Mouse (Mus musculus) Patski (cell line): ENCODE data around the gene Gm21983. TPM values are rescaled to one million over a fixed set of nuclear protein-coding genes. Genes with fewer than 3 reads are reported as not detected.

Experiments used
- ATAC-seq: fragments of 100-300 bp; one replicate; pipeline ENCODE4 v1.8.0; 2021
- CTCF ChIA-PET: fragments of 350-600 bp; sonication (Branson Sonifier 250); formaldehyde crosslinking; loops from one replicate; lab custom pipeline; 2022; ENCODE audit warnings: inconsistent platforms; lab: Charles Lee
- POLR2A ChIA-PET: fragments of 350-600 bp; sonication (Branson Sonifier 250); formaldehyde crosslinking; loops from one replicate; lab custom pipeline; 2022; ENCODE audit warnings: antibody characterized with exemption, inconsistent platforms; lab: Charles Lee
- DNase-seq: peaks from one replicate; pipeline ENCODE4 v3.0.0-alpha.2; 2011; ENCODE audit warnings: low read depth, low spot score
- H3K27me3 ChIP-seq: fragments of 371-371 bp; one replicate; pipeline ENCODE4 v1.5.1; 2021
- CTCF ChIP-seq: fragments of 100-300 bp; IDR thresholded peaks from one replicate; pipeline ENCODE4 v1.5.1; 2021
- in situ Hi-C: fragments of 300-500 bp; cut with MboI; formaldehyde crosslinking; loops from 3 replicates; pipeline ENCODE4 v1.11.1; 2018; ENCODE audit warnings: low pct_unique_long_range_greater_than_20kb, mixed read lengths
- polyA plus RNA-seq: library from polyadenylated mRNA; unstranded; gene quantifications from one replicate; pipeline ENCODE4 v1.2.3, GENCODE M21; 2021

Gene Gm21983
- polyA plus RNA-seq, 1 experiment from 2014 or later = not detected

DNA sequence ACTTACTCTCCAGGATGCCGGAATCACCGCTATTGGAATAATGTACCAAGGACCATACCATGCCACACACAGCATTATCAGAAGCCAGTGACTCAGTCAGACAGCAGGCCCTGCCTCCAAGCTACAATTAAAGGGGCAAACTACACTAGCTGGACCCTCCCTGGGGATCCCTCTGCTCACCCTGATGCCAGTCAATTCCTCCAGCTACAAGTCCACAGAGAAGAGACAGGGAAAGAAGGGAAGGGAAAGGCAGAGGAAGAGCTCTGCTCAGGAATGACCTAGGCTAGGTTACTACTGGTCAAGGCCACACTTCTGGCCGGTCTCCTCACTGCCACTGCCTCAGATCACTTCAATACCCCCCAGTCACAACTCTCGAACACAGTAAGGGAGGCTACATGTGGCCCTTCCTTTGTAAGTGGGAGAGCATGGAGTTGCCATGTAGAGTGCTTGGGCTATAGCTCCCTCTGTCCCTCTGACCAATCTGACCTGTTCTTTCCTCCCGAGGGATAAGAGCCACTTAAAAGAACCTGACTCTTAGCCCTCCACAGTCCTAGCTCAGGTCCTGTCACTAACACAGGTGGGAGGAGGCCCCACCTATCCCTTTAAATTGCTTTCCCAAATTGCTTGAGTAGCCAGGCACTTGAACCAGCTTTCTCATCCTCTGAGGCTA is 18.0 kb downstream of the Gm21983 start:
- no peaks in the 10 kb centered on the region for H3K27me3 ChIP-seq
- ChIA-PET POLR2A (interaction anchor here (1.1 kb wide), 1 partner anchor 65 kb away, joined by 4 read pairs; the partner anchor contains the start of gene Itpkc), CTCF (interaction anchor here (0.6 to 1.2 kb wide), 5 partner anchors 10 to 30 kb away, joined by 3 read pairs; no protein-coding TSS in a partner anchor)
- TF ChIP-seq CTCF = no peak
- in situ Hi-C loops = no loop called here
- ATAC-seq (no peak), DNase-seq (no peak)

DNA sequence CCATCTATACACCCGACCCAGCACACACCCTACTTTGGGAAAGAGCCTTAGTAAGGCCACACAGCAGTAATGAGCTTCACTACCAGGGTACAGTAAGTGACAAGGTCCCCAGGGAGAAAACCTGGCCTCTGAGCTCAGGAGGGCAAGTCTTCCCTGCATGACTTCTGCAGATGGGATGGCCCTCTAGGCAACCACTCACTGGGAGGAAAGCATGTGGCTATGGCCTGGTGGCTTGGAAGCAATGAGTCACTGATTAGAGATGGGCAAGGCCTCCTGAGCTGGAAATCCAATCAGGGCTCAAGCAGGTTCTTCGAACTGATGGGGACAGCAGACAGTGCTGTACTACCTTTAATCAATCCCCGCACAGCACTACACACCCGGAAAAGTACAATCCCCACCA is 19.1 kb downstream of the Gm21983 start:
- no peak for TF ChIP-seq CTCF
- ChIA-PET CTCF (interaction anchor here (1.2 to 2.4 kb wide), 2 partner anchors 17 to 29 kb away, joined by 3 to 11 read pairs; partner anchors contain the start of gene Rab4b), POLR2A (no interaction called here)
- peak; percentile 66 for ATAC-seq
- H3K27me3 ChIP-seq = no peaks in the 10 kb centered on the region
- in situ Hi-C loops = no loop called here
- no peak for DNase-seq

DNA sequence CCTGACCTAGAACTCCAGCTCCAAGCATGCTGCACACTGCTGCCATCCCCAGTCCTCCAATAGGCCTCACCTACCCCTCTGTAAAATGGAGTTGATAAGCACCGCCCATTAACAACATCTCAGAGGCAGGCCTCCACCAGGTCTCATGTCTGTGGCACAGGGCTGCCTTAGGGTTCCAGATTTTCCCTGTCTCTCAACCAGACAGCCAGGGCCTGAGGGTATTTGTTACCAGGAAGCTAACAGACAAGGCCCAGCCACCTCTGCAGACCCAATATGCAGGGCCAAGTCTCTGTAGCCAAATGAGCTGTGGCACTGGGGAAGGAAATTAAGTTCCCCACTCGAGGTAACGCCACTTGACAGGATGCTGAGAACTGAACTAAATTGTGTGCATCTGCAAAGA is 20.0 kb downstream of the Gm21983 start:
- DNase-seq = no peak
- H3K27me3 ChIP-seq = no peaks in the 10 kb centered on the region
- POLR2A ChIA-PET = interaction anchor here (1.2 kb wide), 1 partner anchor 22 kb away, joined by 4 read pairs; no protein-coding TSS in a partner anchor
- in situ Hi-C loops = no loop called here
- CTCF ChIA-PET = interaction anchor here (1.0 to 2.4 kb wide), 7 partner anchors 13 to 111 kb away, joined by 3 to 11 read pairs (median 3); partner anchors contain the start of genes Coq8b and Rab4b
- ATAC-seq = no peak
- TF ChIP-seq CTCF = no peak

DNA sequence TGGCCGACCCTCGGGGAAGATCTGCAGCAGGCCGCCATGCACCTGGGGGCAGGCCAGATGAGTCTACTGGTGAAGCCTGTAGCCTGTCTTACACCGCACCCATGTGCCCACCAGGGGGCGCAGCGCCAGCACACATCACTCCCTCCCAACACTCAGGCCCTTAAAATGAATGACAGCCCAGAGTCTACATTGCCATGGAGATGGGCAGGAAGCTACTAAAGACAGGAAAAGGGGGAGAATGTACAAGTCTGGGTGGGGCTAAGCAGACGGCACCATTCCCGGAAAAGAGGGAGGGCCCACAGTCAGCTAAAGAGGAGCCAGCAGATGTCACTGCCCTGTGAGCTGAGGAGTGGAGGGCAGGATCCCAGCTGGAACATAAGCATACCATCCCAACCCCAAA is 21.0 kb downstream of the Gm21983 start:
- in situ Hi-C loops = no loop called here
- H3K27me3 ChIP-seq = no peaks in the 10 kb centered on the region
- ATAC-seq (peak; percentile 67), DNase-seq (no peak)
- ChIA-PET CTCF (interaction anchor here (0.7 to 2.4 kb wide), 11 partner anchors 9 to 123 kb away, joined by 3 to 11 read pairs (median 3); partner anchors contain the start of genes Coq8b and Rab4b), POLR2A (interaction anchor here (0.7 to 0.8 kb wide), 2 partner anchors 20 to 29 kb away, joined by 3 read pairs; no protein-coding TSS in a partner anchor)
- TF ChIP-seq CTCF = no peak

DNA sequence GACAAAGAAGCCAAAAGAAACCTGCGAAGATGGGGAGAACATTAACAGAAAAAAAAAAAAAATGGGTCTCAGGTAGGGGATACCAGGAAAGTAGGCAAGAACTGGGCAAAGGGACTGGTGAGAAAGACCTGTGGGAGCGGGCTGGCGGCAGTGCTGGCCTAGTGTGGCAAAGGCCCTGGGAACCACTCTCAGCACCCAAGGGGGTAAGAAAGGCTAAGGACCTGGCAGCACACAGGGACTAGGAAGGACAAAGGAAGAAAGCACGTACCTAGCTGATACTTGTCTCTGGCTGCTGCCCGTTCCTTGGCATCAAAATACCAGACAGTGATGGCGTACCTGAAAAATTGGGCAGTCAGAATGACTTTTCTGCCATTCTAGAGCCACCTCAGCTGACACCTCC is 21.6 kb downstream of the Gm21983 start:
- no peaks in the 10 kb centered on the region for H3K27me3 ChIP-seq
- CTCF ChIA-PET = interaction anchor here (1.3 kb wide), 3 partner anchors 10 to 26 kb away, joined by 3 to 4 read pairs (median 3); no protein-coding TSS in a partner anchor
- in situ Hi-C loops = no loop called here
- no peak for TF ChIP-seq CTCF
- no peak for ATAC-seq
- no peak for DNase-seq
- POLR2A ChIA-PET = interaction anchor here (0.8 kb wide), 1 partner anchor 9 kb away, joined by 5 read pairs; no protein-coding TSS in a partner anchor

DNA sequence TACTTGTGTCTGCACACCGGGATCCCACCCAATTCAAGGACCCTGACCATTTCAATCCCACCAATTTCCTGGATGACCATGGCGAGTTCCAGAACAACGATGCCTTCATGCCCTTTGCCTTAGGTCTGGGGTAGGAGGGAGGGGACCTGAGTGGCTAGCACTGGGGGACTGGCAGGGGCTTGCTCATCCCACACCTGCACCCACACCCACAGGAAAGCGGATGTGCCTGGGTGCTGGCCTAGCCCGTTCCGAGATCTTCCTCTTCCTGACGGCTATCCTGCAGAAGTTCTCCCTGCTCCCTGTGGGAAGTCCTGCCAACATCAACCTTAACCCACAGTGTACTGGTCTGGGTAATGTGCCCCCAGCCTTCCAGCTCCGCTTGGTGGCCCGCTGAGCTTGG is 22.7 kb downstream of the Gm21983 start:
- ATAC-seq (no peak), DNase-seq (no peak)
- CTCF ChIA-PET = no interaction called here
- in situ Hi-C loops = no loop called here
- H3K27me3 ChIP-seq = no peaks in the 10 kb centered on the region
- POLR2A ChIA-PET = no interaction called here
- no peak for TF ChIP-seq CTCF

DNA sequence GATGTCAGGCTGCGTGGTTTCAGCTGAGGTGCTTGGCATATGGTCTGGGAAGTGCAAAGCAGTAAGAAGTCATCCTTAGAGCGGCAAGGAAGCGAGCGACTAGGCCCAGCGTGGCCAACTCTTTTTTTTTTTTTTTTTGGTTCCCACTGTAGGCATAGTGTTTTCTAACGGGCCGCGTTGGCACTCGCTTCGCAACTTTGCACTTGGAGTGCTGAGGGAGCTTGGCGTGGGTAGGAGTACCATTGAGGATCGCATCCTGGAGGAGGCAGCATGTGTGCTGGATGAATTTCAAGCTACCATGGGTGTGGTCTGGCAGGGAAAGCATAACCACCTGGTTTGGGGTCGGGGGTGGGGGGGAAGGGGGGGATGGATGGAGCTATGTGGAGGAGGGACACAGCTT is 24.9 kb downstream of the Gm21983 start:
- H3K27me3 ChIP-seq = no peaks in the 10 kb centered on the region
- ChIA-PET POLR2A (no interaction called here), CTCF (interaction anchor here (1.1 kb wide), 1 partner anchor 23 kb away, joined by 3 read pairs; the partner anchor contains the start of gene Rab4b)
- in situ Hi-C loops = no loop called here
- DNase-seq (no peak), ATAC-seq (no peak)
- TF ChIP-seq CTCF = no peak

DNA sequence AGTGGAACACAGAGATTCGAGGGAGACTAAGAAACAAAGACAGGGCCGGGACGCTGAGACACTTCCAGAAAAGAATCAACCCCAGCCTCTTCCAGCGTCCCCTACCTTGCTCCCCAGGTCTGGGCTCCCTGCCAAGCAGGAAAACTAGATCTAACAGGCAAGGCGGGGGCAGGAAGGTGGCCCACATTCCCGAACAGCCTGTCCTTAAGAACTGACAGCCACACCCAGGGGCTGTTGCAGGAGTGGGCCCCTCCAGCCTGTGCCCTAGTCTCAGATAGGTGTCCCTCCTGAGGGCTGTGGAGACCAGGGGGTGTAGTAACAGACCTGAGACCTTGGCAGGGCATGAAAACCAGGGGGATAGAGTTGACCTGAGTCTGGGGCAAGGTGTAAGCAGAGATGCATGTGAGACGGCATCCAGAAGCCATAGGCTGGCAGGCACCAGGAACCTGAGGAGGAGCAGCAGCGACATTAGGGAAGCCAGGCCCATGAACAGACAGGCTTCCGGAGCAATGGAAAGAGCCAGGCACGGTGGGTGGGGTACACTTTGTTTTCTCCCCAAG is 27.6 kb downstream of the Gm21983 start, which contains the start of gene Cyp2t4:
Cyp2t4 (plus strand) TSS at position 510 of the 560 bp plus-strand sequence.
- H3K27me3 ChIP-seq = no peaks in the 10 kb centered on the region
- TF ChIP-seq CTCF = no peak
- DNase-seq (no peak), ATAC-seq (no peak)
- CTCF ChIA-PET = no interaction called here
- POLR2A ChIA-PET = no interaction called here
- in situ Hi-C loops = no loop called here

DNA sequence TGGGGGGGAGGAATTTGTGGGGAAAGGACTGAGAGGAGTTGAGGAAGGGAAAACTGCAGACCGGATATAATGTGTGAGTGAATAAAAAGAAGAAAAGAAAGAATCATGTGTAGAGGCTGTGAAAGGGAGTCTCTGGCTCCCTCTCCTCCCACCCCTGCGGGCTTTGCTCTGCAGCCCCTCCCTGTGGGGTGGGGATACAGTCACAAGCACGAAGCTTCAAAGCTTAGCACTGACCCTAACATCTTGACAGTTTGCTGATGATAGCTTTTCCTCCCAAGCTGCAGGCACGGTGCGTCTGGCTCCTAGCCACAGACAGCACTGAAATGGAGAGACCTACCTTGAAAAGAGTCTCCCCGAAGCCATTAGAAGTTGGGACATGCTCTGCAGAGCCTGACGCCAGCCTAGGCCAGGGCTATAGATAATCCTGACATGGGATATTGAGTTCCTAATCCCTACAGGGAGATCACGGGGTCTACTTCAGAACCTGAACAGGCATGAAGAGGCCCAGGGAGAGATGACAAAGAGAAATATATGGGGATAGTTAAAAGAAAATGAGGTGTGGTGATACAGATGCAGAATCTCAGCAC is 44.4 kb downstream of the Gm21983 start:
- in situ Hi-C loops = no loop called here
- peaks cover 9% of the 10 kb centered on the region for H3K27me3 ChIP-seq
- ChIA-PET CTCF (no interaction called here), POLR2A (no interaction called here)
- ATAC-seq (no peak), DNase-seq (no peak)
- TF ChIP-seq CTCF = no peak

DNA sequence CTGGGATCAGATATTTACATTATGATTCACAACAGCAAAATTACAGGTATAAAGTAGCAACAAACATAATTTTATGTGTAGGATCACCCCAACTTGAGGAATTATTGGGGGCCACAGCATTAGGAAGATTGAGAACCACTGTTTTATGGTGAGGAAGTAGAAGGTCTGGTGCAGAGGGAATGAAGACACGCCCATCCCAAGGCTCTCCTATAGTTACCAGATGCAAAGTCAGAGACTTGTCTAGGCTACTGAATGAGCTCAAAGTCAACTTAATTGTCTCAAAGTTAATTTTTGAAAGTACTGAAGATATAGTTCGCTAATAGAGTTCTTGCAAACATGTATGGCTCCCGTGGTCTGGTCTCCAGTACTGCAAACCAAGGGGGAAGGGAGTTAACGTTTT is 47.1 kb downstream of the Gm21983 start:
- H3K27me3 ChIP-seq = peaks cover 9% of the 10 kb centered on the region
- POLR2A ChIA-PET = no interaction called here
- ATAC-seq = no peak
- DNase-seq = no peak
- in situ Hi-C loops = no loop called here
- TF ChIP-seq CTCF = no peak
- CTCF ChIA-PET = interaction anchor here (1.3 kb wide), 1 partner anchor 29 kb away, joined by 3 read pairs; no protein-coding TSS in a partner anchor
